ENCODE assay signal across 22 mouse cellular contexts in genomic region chr1:186585571-186586164, GRCm38 (mm10).
DNase-seq lines count a peak whose midpoint lies in the region; ATAC-seq and TF ChIP-seq lines count a peak whose summit lies in the region.
"Had no signal": no experiment of that assay in that cellular context is flagged by ENCODE, and none has a peak within 500 bp of the region (broad histone marks: within the 10 kb centered on the region; RNA-seq: fewer than 3 reads in every experiment).

No protein-coding gene starts in this region.

- peaks cover 79% of the 10 kb centered on the region for H3K4me1 ChIP-seq in heart, embryonic 13.5 days
- H3K4me1 ChIP-seq in limb, embryonic 14.5 days (ENCODE audit: control insufficient read depth, insufficient read depth, low read length), result peaks cover 9% of the 10 kb centered on the region
- H3K4me1 ChIP-seq: forebrain, embryonic 12.5 days; hindbrain, embryonic 10.5 days; midbrain, embryonic 10.5 days had no signal

- no peak overlapping the region for H3K4me3 ChIP-seq in heart, embryonic 13.5 days
- no peak overlapping the region for H3K4me3 ChIP-seq in C2C12 (ENCODE audit: insufficient read depth, poor library complexity, severe bottlenecking)
- H3K4me3 ChIP-seq in limb, embryonic 14.5 days (replicated peaks; ENCODE audit: low read length), result no peak overlapping the region
- H3K4me3 ChIP-seq: forebrain, embryonic 12.5 days; hindbrain, embryonic 10.5 days; midbrain, embryonic 10.5 days had no signal

- TF ChIP-seq CTCF in C2C12 (IDR thresholded peaks at IDR 0.05; ENCODE audit: control insufficient read depth, insufficient read depth, insufficient read length), result no peak

- H3K9me3 ChIP-seq in heart, embryonic 13.5 days, result no peaks in the 10 kb centered on the region
- H3K9me3 ChIP-seq in limb, embryonic 14.5 days (ENCODE audit: control insufficient read depth, low read length), result no peaks in the 10 kb centered on the region
- H3K9me3 ChIP-seq: forebrain, embryonic 12.5 days; hindbrain, embryonic 10.5 days; midbrain, embryonic 10.5 days had no signal

- H3K79me3 ChIP-seq in C2C12 (ENCODE audit: low read depth), result no peaks in the 10 kb centered on the region

- no peak for TF ChIP-seq POLR2A in limb, embryonic 14.5 days (IDR thresholded peaks at IDR 0.05; ENCODE audit: borderline replicate concordance, extremely low read depth, insufficient read depth, insufficient read length)

- no peaks in the 10 kb centered on the region for H3K27me3 ChIP-seq in heart, embryonic 13.5 days (replicated peaks)
- H3K27me3 ChIP-seq in C2C12 (ENCODE audit: control insufficient read depth, insufficient read depth, insufficient read length), result no peaks in the 10 kb centered on the region
- no peaks in the 10 kb centered on the region for H3K27me3 ChIP-seq in limb, embryonic 14.5 days (ENCODE audit: control insufficient read depth, insufficient read depth, low read length)
- H3K27me3 ChIP-seq: forebrain, embryonic 12.5 days had no signal

- H3K4me2 ChIP-seq in heart, embryonic 13.5 days, result no peak overlapping the region
- H3K4me2 ChIP-seq in limb, embryonic 14.5 days (replicated peaks; ENCODE audit: low read depth, low read length, severe bottlenecking), result no peak overlapping the region
- H3K4me2 ChIP-seq: forebrain, embryonic 12.5 days had no signal

- WGBS in heart, embryonic 13.5 days, result 43% methylated on average over 2 of the region's 2 CpGs
- 30% methylated on average over 2 of the region's 2 CpGs for WGBS in limb, embryonic 14.5 days

- H3K27ac ChIP-seq in heart, embryonic 13.5 days (replicated peaks), result peak overlapping the region; percentile 95
- H3K27ac ChIP-seq in limb, embryonic 14.5 days (replicated peaks; ENCODE audit: low read depth, low read length), result no peak overlapping the region
- H3K27ac ChIP-seq: forebrain, embryonic 12.5 days; hindbrain, embryonic 10.5 days; hindbrain, postnatal 0 days; midbrain, embryonic 10.5 days; stomach, postnatal 0 days had no signal

- H3ac ChIP-seq in C2C12 (ENCODE audit: control insufficient read depth, insufficient read length, low read depth), result no peak overlapping the region

- no peaks in the 10 kb centered on the region for H3K36me3 ChIP-seq in heart, embryonic 13.5 days
- no peaks in the 10 kb centered on the region for H3K36me3 ChIP-seq in C2C12 (ENCODE audit: control insufficient read depth, insufficient read depth)
- H3K36me3 ChIP-seq in limb, embryonic 14.5 days (ENCODE audit: control insufficient read depth, insufficient read depth, low read length), result no peaks in the 10 kb centered on the region
- H3K36me3 ChIP-seq: forebrain, embryonic 12.5 days; G1E; hindbrain, embryonic 10.5 days; midbrain, embryonic 10.5 days had no signal

- ATAC-seq in heart, embryonic 13.5 days (ENCODE audit: extremely low read depth, insufficient number of reproducible peaks, low FRiP score, low TSS enrichment), result no peak
- no peak; the same call in 1 of the 2 replicates for ATAC-seq in limb, embryonic 14.5 days (ENCODE audit: low FRiP score, low read depth)
- no peak for ATAC-seq in megakaryocyte, adult 5-6 weeks (ENCODE audit: poor library complexity, severe bottlenecking)
- ATAC-seq: hindbrain, postnatal 0 days; liver, postnatal 0 days had no signal

- peak overlapping the region; percentile 11; the same call in 1 of the 2 replicates for H3K9ac ChIP-seq in heart, embryonic 13.5 days
- H3K9ac ChIP-seq in limb, embryonic 14.5 days (ENCODE audit: low read depth, low read length, severe bottlenecking), result no peak overlapping the region
- H3K9ac ChIP-seq: forebrain, embryonic 12.5 days; liver, postnatal 0 days had no signal

- no peaks in the 10 kb centered on the region for H3K79me2 ChIP-seq in C2C12 (ENCODE audit: control insufficient read depth, insufficient read depth)

- DNase-seq in heart, adult 18-20 months, result no peak
- DNase-seq in R1 (ENCODE audit: low read depth, low spot score), result peak; percentile 18
- peak; percentile 10 for DNase-seq in limb, embryonic 14.5 days (ENCODE audit: low spot score)
- DNase-seq in cerebellum, adult 9-11 months, result no peak
- DNase-seq: adrenal gland, postnatal 36 days; cerebellum, adult 18-20 months; gastrocnemius, postnatal 10 days; kidney, adult 11 months; kidney, postnatal 10 days; layer of hippocampus, postnatal 36 days; liver, postnatal 0 days; lung, postnatal 4 days; retina, postnatal 1 day had no signal

TF ChIP-seq in C2C12, 6 proteins besides CTCF, POLR2A, EP300 and RAD21:
- TF ChIP-seq MYOG (IDR thresholded peaks at IDR 0.05; ENCODE audit: control insufficient read depth, extremely low read depth, insufficient read length) (no peak), MYOD1 (IDR thresholded peaks at IDR 0.05; ENCODE audit: control insufficient read depth, insufficient read length, low read depth) (peak; percentile 14), CEBPB (IDR thresholded peaks at IDR 0.05; ENCODE audit: low read depth) (no peak)

Comparison
In these comparisons a context has a peak if more than half of its experiments do, and no peak if none do; other contexts are left out.
1. DNase-seq: peak in R1 (single experiment) and limb, embryonic 14.5 days (single experiment); none in heart, adult 18-20 months (0 of 2) and cerebellum, adult 9-11 months (single experiment).